Mouse (Mus musculus): Measurements from ENCODE around the gene Lyrm9. TPM values are rescaled to one million over a fixed set of nuclear protein-coding genes. Genes with fewer than 3 reads are reported as not detected.

Gene Lyrm9
- total and polyA plus RNA-seq, 3 experiments: 47.7 to 51.1 (median 49.3) TPM

DNA sequence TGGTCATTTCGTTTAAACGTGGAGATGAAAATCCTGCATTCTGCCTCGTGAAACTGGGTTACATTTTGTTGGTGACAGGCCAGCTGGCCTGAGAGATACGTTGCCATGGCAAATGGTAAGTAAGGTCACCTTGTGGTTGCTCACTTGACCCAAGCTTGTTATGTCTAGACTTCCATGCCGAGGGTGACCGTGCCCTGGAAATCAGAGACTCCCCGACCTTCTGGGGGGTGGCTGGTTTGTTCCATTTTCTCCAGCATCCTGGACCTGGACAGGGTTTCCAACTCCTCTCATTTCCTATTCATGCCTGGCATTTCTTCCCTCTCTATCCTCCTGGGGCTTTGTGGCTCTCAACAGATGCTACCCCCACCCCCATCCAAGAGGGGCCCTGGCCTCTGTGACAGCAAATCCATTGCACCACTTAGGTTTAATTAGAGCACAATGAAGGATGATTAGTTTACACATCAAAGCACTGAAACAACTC lies 11.9 kb upstream of the Lyrm9 start:
- DNase-seq: peak; percentile 73

DNA sequence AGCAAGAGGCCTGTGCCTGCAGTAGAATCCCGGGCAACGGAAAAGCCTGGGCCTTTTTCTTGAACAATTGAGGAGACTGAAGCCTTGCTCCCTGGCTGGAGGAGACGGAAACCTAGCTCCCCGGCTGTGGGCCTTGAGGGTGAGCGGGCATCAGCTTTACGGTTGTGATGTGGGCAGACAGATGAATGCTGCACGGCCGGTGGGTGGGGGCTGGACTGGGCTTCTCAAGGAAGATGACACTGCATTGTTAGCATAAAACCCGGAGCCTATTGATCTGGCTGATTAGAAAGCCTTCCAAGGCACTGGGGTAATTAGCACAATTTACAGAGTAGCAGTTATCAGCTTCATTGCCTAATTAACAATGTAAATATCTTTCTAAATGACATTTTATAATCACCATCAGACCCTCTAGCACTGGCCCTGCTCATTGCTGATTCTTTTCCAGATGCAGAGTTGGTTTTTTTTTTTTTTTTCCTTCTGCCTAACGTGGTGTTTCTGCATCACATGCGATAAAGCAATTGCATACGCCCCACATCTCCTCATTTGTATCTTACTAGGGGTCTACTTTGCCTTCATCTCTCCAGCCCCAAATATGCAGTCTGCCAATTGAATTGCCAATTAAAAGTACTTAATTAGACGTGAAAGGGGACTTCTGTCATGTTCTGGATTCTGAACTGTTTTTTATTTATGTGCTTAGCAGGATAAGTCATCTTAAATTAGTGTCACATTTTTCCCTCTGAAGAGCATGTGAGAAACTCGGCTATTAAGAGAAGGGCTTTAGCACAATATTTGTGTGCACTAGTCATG lies 10.2 kb upstream of the Lyrm9 start:
- no peak for DNase-seq

DNA sequence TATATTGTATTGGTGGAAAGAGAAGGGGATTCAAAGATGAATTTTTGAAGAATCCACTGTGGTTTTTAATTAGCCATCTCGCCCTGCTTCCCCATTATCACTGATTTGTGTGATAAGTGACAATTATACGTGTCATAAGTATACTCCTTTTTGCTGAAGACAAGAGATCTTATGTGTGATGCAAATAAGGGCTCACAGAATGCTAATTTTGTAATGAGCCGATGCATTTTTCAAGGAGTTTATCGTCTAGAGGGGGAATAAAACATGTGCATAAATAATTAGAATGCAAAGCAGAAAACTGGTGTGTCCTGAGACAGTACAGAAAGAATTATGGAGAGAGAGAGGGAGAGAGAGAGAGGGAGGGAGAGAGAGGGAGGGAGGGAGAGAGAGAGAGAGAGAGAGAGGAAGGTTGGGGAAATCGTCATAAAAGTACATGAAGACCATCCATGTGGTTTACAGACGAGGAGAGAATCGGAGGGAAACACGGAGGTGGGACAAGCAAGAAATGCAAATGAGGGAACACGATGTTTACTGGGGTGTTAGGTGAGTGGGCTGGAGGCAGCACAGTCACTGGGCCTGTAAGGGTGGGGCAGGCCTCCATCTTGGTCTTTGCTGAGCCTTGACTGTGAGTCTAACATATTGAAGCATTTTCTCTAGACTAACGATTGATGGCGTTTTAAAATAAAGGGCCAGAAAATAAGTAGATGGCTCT lies 8.9 kb upstream of the Lyrm9 start:
- no peak for DNase-seq

DNA sequence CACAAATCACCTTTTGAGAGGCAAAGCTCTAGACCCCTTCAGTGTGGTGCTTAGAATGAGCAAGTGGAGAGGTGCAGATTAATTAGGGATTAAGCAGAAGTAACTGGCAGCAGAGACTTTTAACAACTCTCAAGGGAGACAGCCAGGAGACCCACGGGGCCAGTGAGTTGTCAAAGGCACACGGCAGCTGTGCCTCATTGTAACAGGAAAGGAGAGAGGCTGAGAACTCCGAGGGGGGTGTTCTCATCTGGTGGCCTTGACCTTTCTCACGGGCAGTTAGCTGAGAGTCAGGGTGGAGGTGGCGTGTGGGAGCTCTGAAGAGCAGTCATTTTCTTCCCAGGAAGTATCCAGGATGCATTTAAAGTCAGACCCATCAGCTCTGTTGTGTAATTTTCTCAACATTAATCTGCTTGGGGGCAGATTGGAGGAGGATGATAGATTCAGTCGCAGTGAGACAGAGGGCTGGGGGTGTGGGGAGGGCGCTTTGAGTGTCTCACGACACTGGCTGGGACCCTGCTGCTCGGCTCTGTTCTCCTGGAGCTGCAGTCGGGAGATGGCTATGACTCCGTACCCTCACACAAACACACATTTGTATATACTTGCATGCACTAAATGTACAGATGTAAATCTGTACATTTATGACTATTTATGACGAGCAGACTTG lies 5.9 kb upstream of the Lyrm9 start:
- DNase-seq: peak; percentile 66

DNA sequence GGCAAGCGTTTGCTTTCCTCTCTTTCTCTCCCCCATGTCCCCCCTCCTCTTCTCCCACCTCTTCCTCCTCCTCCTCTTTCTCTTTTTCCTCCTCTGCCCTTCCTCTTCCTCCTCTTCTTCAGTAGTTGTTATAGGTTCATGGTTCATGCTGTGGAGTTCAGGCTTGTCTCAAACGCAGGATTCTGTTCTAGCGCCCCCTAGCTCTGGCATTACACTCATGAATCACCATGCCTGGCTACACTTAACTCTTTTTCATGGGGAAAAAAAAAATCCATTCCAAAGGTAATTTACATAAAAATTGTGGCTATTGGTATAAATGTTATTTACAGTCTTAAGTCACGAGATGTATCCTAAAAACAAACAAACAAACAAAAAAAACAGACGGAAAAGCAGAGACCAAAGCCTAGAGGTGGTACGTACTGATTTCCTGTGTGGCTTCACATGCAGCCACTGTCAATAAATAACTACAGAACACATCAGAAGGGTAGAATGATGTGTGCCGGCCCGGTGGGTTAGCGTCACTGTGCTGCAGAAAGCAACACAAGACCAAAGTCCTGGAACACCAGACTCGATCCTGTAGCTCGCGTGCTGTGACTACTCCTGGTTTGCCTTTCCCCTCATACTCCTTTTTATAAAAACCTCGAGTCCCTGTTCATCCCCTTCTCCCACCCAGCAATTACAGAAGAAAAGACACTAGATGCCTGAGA lies 3.4 kb upstream of the Lyrm9 start:
- DNase-seq: peak; percentile 69

DNA sequence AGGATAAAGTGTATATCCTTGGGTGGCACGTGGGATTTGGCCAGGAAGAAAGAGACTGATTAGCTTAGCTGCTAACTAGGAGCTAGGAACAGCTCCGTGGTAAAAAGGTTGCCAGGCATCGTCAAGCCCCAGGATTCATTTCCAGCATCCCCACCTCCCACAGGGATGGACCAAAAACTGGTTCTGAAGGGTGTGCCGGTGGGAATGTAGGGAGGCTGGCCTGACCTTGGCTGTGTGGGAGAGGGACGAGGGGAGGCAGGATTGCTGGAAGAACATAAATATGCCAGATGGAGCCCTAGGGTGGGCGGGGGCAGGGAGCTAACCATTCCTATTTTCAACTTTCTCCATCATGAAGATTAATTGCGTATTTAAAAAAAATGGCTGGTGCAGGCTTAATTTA lies 1.2 kb downstream of the Lyrm9 start:
- DNase-seq: no peak

DNA sequence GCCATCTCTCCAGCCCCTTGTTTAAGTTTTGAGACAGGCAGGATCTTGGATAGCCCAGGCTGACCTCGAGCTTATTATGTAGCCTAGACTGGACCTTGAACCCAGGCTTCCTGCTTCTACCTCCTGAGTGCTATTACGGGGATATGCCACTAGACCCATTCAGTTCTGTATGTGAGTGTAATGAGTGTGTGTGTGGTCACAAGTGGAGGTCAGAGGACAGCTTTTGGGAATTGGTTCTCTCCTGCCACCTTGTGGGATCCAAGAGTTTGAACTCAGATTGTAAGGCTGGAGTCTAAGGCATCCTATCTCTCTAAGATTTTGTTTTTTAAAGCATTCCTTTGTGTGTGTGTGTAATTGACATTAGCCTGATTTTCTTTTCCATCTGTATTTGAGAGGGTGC lies 2.0 kb downstream of the Lyrm9 start:
- peak; percentile 53 for DNase-seq

DNA sequence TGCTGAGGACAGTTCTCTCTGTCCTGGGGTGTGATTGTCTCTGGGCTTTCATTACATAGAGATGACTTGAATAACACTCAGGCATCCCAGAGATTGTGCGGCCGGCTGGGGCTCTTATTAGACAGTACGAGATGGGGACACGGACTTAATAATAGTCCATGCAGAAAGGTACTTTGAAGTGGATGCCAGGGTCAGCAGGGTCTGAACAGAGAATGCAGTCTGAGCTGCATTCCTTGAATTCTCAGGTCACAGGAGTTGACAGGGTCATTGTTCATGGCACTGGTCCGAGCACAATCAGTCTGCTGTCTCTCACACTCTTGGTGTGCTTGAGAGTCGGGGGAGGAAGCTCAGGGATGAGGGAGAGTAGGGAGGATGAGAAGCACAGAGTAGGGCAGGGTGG lies 3.0 kb downstream of the Lyrm9 start:
- no peak for DNase-seq

DNA sequence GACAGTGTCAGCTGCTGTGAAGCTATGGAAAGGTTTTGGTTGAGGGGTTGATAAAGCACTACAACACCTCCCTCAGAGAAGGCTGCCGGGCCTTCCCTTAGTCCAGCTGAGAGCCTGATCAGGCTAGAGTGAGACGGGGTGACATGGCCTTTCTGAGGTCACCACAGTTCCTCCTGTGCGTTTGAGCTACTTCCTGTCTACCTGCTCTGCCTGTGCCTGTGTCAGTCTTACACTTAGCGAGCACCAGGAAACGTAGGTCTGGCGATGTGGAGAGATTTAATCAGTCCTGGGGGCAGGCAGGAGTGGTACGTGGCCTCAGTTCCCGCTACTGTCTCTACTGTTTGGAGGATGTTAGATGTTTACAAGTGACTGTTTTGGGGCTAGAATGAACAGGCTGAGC lies 3.8 kb downstream of the Lyrm9 start:
- no peak for DNase-seq

DNA sequence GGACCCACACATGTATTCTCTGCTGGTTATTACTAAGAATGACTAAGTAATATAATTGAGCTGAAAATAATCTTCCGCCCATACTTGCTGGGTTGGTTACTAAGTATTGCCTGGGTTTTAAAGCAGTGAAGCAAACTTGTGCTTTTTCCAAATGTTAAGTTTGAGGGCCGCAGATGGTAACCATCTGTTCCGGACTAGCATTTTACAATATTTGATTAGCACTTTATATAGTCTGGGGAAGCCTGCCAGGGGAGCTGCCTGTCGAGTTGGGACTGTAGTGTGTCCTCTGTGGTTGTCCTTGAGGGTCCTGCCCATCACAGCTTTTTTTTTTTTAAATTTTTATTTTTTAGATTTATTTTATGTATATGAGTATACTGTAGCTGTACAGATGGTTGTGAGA lies 5.3 kb downstream of the Lyrm9 start:
- no peak for DNase-seq

DNA sequence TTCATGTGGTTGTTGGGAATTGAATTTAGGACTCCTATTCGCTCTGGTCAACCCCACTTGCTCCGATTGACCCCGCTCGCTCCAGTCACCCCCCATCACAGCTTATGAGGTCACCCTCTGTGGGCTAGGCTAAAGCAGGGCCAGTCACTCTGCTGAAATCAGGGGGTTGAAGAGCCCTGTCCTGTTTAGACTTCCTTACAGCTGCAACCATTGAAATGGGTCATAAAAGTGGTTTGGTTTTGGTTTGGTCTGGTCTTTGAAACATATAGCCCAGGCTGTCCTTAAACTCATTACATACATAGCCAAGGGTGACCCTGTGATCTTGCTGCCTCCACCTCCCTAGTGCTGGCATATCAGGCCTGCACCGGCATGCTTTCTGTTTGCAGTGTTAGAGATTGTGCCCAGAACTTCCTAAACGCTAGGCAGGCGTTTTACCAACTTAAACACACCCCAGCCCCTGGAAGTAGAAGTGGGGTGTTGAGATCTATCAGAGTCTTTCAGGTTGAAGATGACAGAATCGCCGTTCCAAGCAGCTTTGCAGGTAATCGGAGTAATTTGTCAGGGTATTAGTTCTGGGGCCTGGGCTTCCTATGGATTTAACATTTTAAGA lies 5.8 kb downstream of the Lyrm9 start:
- no peak for DNase-seq

DNA sequence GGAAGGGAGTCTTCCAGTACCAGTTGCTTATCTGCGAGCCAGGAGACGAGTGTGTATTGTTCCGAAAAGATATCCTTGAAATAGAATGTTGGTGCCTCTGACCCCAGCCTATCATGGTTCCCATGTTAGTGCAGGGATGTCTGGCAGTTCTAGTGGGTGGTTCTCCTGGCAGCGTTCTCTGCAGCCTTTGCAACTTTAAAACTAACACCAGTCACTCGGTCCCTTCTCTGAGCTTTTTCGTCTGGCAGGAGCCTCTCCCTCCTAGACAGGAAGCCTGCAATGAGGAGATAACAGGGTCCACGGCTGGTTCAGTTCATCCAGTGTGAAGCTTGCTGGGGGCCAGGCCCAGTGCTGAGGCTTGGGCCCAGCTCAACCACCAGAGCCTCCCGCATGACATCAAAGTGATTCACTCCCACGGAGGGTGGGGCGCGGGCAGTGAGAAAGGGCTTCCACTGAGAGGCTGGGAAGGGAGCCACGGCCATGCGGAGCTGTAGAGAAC lies 6.5 kb downstream of the Lyrm9 start:
- DNase-seq: peak; percentile 87

DNA sequence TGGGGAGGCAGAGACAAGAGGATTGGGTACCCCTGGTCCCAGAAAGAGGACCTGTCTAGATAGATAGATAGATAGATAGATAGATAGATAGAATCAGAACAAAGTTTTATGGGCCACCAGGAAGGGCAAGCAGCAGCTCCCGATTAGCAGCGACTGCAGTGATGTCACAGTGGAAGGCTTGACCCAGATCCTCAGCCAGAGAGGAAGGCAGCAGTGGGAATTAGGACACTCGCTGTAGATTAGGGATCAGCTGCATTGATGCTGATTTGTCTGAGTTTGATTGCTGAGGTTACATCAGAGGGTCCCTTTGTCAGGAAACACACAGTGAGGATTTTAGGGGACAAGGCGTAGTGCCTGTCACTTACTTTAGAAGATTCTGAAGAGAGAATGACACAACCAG lies 10.1 kb downstream of the Lyrm9 start:
- no peak for DNase-seq

DNA sequence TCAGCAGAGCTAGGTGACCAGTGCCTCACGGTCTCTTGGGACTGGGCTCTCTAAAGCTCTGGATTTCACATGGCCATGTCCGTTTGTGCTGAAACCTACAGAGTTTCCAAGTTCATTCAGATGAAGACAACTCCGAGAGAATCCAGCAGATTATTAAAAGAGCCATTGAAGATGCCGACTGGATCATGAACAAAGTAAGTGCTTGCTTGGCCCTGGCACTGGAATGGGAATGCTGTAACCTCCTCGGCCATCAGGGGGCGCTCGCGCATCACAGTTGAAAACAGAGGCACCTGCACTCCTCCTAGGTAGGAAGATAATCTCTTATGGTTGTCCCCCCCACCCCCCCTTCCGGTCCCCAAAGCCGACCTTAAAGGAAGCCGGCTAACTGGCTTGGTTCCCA lies 11.6 kb downstream of the Lyrm9 start:
- DNase-seq: peak; percentile 80

DNA sequence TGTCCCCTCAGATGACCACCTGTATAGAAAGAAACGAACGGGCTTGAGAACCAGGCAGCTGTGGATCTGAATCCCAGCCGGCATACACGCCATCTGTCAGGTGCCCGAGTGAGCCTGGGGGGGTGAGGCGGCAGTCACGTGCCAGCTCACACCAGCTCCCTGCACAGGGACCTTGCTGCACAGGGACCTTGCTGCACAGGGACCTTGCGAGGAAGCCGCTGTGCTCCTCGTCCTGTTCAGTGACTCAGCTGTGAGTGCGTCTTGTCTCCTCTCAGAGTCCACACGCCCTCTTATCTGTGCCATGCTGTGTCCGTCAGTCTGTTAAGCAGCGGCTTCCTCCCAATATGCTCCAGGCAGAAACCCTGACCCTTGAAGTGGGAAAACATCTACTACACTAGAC lies 13.1 kb downstream of the Lyrm9 start:
- DNase-seq: peak; percentile 85

DNA sequence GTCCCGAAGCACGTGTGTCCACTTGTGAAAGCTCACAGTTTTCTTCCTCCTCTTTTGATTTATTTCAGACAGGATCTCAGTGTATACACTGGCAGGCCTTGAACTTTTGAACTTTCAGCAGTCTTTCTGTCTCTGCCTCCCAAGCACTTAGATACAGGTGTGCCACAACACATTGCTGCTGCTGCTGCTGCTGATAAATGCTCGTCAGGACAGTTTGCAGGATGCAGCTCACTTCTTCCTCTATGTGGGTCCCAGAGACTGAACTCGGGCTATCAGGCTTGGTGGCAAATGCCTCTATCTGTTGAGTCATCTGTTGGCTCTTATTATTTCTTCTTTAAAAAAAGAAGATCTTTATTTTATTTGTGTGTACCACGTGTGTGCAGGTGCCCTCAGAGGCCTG lies 13.8 kb downstream of the Lyrm9 start:
- DNase-seq: no peak

DNA sequence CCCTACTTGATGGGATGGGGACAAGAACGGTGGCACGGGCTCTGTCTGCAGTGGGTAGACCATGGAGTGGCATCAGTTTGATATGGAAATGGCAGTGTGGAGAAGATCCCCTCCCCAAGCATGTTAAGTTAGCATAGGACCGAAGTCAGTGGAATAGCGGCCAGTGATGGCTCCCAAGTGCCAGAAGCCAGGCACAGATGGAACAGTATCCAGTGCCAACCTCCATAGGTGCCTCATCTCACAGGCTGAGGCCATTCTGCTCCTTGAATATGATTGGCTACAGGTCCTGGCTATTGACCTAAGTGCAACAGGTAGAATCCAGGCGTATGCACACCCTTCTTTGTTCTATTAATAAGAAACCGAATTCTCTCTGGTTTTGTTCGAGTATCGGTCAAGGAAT lies 15.6 kb downstream of the Lyrm9 start:
- DNase-seq: no peak

DNA sequence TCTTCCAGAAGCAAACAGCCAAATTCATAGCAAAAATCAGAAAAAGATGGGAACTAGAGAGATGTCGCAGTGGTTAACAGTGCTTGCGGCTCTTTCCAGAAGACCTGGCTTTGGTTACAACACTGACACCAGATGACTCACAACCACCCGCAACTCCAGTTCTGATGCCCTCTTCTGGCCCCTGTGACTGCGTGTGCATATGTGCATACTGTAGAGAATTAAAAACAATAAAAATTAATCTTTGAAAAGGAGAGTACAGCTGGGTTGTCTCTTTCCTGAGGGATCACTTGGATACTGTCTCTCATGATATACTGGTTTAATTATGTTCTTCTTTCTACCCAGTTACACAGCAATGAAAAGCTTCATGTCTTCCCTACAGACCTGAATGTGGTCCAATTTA lies 20.2 kb downstream of the Lyrm9 start:
- no peak for DNase-seq

DNA sequence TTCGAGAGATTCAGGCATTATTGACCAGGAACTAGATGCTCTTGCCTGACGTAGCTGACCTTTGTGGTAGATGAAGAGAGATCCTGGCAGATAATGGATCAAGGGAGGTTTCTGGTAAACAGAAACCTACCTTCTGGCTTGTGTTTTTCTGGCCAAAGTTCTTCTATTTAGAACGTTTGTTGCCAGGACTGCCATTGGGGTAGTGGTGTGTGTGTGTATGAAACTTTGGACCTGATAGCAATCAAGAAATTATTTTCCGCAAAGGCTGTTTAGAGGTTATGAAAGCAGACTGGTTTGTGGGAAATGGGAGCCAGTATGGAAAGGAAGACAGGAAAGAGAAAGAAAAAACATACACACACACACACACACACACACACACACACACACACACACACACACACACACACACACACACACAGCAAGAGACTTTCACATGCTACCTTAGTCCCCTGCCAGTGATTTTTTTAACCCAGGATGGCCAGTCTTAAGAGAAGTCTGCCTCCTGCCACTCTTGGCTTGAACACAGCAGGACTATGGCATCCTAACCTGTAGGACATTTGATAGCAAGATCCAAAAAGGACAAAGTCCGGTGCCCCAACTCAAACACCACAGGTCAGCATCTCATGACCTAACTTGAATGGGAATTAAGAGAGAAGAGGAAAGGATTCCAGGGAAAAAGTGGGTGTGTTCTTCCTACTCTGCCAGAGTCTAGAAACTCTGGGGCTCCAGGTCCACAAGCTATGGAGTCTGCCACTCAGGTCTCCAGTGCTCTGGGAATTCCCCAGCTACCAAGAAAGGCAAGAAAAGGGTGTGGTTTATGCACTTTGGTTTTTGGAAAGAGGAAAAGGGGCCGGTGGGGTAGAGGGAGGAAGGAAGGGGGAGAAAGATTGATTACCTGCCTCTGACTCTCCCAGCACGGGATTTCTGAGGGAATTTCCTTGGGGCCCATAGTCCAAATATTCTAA lies 21.8 kb downstream of the Lyrm9 start:
- DNase-seq: no peak

DNA sequence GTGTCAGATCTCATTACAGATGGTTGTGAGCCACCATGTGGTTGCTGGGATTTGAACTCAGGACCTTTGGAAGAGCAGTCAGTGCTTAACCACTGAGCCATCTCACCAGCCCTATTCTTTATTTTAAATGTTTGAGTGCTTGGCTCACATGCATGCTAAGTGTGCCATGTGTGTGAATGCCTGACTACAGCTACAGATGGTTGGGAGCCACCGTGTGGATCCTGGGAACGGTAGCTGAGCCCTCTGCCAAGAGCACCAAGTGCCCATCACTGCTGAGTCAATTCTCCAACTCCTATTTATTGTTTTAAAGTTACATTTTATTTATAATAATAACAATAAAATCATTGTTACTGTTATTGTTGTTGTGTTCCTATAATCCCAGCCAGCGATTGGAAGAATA lies 23.5 kb downstream of the Lyrm9 start:
- no peak for DNase-seq

Measured in adrenal gland, adult 2 months (tissue).